Mouse (Mus musculus) CH12.LX (cell line): ENCODE measurements around the gene Bbs7. TPM values are rescaled to one million over a fixed set of nuclear protein-coding genes. Genes with fewer than 3 reads are reported as not detected.

ENCODE experiments used
- DNase-seq: peaks from one replicate; pipeline ENCODE4 v3.0.0-alpha.2; 2013; ENCODE audit errors: extremely low read depth
- H3K27ac ChIP-seq: 2 replicates; pipeline ENCODE4 v1.5.1; 2012; ENCODE audit warnings: low read depth, mild to moderate bottlenecking, control low read depth, moderate library complexity; ENCODE audit not compliant: insufficient read depth
- H3K27me3 ChIP-seq: replicated peaks from 2 replicates; pipeline ENCODE3; 2012; ENCODE audit warnings: inconsistent platforms
- H3K36me3 ChIP-seq, 2 experiments: replicated peaks in 1 of 2; 2 replicates each; pipeline versions ENCODE3 to v1.6.1; 2012; ENCODE audit warnings: inconsistent platforms in 1 of 2, low read length in 1 of 2, mild to moderate bottlenecking in 1 of 2, mixed read lengths in 1 of 2, moderate library complexity in 1 of 2; ENCODE audit not compliant: control insufficient read depth in 1 of 2, insufficient read depth in 1 of 2
- H3K4me1 ChIP-seq, 2 experiments: 2 replicates each; pipeline ENCODE4 v1.6.1; 2012; ENCODE audit warnings: inconsistent platforms in 1 of 2, moderate library complexity in 1 of 2; ENCODE audit not compliant: insufficient read depth in 2 of 2, control insufficient read depth in 1 of 2
- H3K4me2 ChIP-seq: 2 replicates; pipeline ENCODE4 v1.6.1; 2012; ENCODE audit warnings: low read depth, mild to moderate bottlenecking, control low read depth; ENCODE audit not compliant: poor library complexity, insufficient read depth, severe bottlenecking
- H3K4me3 ChIP-seq, 3 experiments: fragments of 150-350 bp in 1 of 3; sonication (generic) in 1 of 3; replicated peaks in 1 of 3; 2 replicates each; pipeline versions ENCODE3 to v1.5.1; 2011 to 2012; ENCODE audit warnings: low read depth in 2 of 3, low read length in 2 of 3, mild to moderate bottlenecking in 2 of 3, moderate library complexity in 2 of 3, control low read depth in 1 of 3, improper control_type of control experiment in 1 of 3, inconsistent platforms in 1 of 3, mixed read lengths in 1 of 3; ENCODE audit not compliant: poor library complexity in 1 of 3
- H3K79me2 ChIP-seq: replicated peaks from 2 replicates; pipeline ENCODE4 v1.6.1; 2012; ENCODE audit warnings: mild to moderate bottlenecking, moderate library complexity; ENCODE audit not compliant: control insufficient read depth, poor library complexity, insufficient read depth, severe bottlenecking; ENCODE audit errors: extremely low read depth
- H3K9ac ChIP-seq: 2 replicates; pipeline ENCODE4 v1.6.1; 2012; ENCODE audit warnings: low read depth, mild to moderate bottlenecking, control low read depth, moderate library complexity; ENCODE audit not compliant: insufficient read depth
- H3K9me3 ChIP-seq: replicated peaks from 2 replicates; pipeline ENCODE3; 2012; ENCODE audit warnings: low read length, inconsistent platforms, mixed read lengths
- CHD1 ChIP-seq: IDR thresholded peaks from 2 replicates; pipeline ENCODE4 v1.6.1; 2012; ENCODE audit warnings: low read depth, low read length, improper control_type of control experiment, inconsistent platforms
- CHD2 ChIP-seq: IDR thresholded peaks from 2 replicates; pipeline ENCODE4 v1.6.1; 2011; ENCODE audit warnings: low read length, improper control_type of control experiment
- CTCF ChIP-seq, 2 experiments: IDR thresholded peaks in 1 of 2; conservative IDR thresholded peaks in 1 of 2; 2 replicates each; pipeline ENCODE4 v1.5.1; 2011 to 2012; ENCODE audit warnings: low read depth in 2 of 2, low read length in 2 of 2, improper control_type of control experiment in 1 of 2, inconsistent platforms in 1 of 2, mild to moderate bottlenecking in 1 of 2, moderate library complexity in 1 of 2
- E2F4 ChIP-seq: IDR thresholded peaks from 2 replicates; pipeline ENCODE4 v1.6.1; 2011; ENCODE audit warnings: low read depth, low read length, improper control_type of control experiment; ENCODE audit not compliant: insufficient replicate concordance
- ELF1 ChIP-seq: IDR thresholded peaks from 2 replicates; pipeline ENCODE4 v1.6.1; 2014; ENCODE audit warnings: low read depth, mild to moderate bottlenecking, inconsistent platforms, low read length, improper control_type of control experiment
- EP300 ChIP-seq: IDR thresholded peaks from 2 replicates; pipeline ENCODE4 v1.6.1; 2011; ENCODE audit warnings: low read length, improper control_type of control experiment
- ETS1 ChIP-seq: conservative IDR thresholded peaks from 2 replicates; pipeline ENCODE4 v1.6.1; 2012; ENCODE audit warnings: low read depth, mild to moderate bottlenecking, inconsistent platforms, low read length, improper control_type of control experiment, moderate library complexity
- GABPA ChIP-seq: IDR thresholded peaks from 2 replicates; pipeline ENCODE4 v1.6.1; 2012; ENCODE audit warnings: low read depth, low read length, improper control_type of control experiment, inconsistent platforms; ENCODE audit not compliant: insufficient replicate concordance
- HCFC1 ChIP-seq: IDR thresholded peaks from 2 replicates; pipeline ENCODE4 v1.6.1; 2012; ENCODE audit warnings: low read depth, mild to moderate bottlenecking, inconsistent platforms, low read length, improper control_type of control experiment
- IRF4 ChIP-seq: IDR thresholded peaks from 2 replicates; pipeline ENCODE4 v1.6.1; 2014; ENCODE audit warnings: low read depth, mild to moderate bottlenecking, inconsistent platforms, low read length, improper control_type of control experiment
- JUN ChIP-seq: IDR thresholded peaks from 2 replicates; pipeline ENCODE4 v1.6.1; 2011; ENCODE audit warnings: low read depth, mild to moderate bottlenecking, low read length, improper control_type of control experiment, moderate library complexity; ENCODE audit not compliant: insufficient read depth
- MAX ChIP-seq: IDR thresholded peaks from 2 replicates; pipeline ENCODE4 v1.6.1; 2011; ENCODE audit warnings: low read length, improper control_type of control experiment
- PAX5 ChIP-seq: IDR thresholded peaks from 2 replicates; pipeline ENCODE4 v1.6.1; 2012; ENCODE audit warnings: low read length, inconsistent platforms, mixed read lengths
- POLR2A ChIP-seq: IDR thresholded peaks from 2 replicates; pipeline ENCODE4 v1.6.1; 2011; ENCODE audit warnings: low read depth, mild to moderate bottlenecking, improper control_type of control experiment, low read length
- RAD21 ChIP-seq: IDR thresholded peaks from 2 replicates; pipeline ENCODE4 v1.6.1; 2011; ENCODE audit warnings: low read depth, mild to moderate bottlenecking, low read length, improper control_type of control experiment, moderate library complexity
- SIN3A ChIP-seq: IDR thresholded peaks from 2 replicates; pipeline ENCODE4 v1.6.1; 2012; ENCODE audit warnings: low read length, improper control_type of control experiment, inconsistent platforms
- SMC3 ChIP-seq: IDR thresholded peaks from 2 replicates; pipeline ENCODE4 v1.6.1; 2011; ENCODE audit warnings: low read depth, low read length, improper control_type of control experiment
- ZC3H11A ChIP-seq: IDR thresholded peaks from 2 replicates; pipeline ENCODE4 v1.6.1; 2012; ENCODE audit warnings: low read depth, mild to moderate bottlenecking, inconsistent platforms, low read length, improper control_type of control experiment
- ZMIZ1 ChIP-seq: IDR thresholded peaks from 2 replicates; pipeline ENCODE4 v1.6.1; 2012; ENCODE audit warnings: low read depth, mild to moderate bottlenecking, inconsistent platforms, low read length, improper control_type of control experiment
- ZNF384 ChIP-seq: IDR thresholded peaks from 2 replicates; pipeline ENCODE4 v1.6.1; 2012; ENCODE audit warnings: low read depth, low read length, improper control_type of control experiment, inconsistent platforms
- dilution Hi-C: fragments of 300-500 bp; cut with MboI; formaldehyde crosslinking; loops from 2 replicates; pipeline ENCODE4 v1.14.3; 2020; ENCODE audit warnings: low sequenced_read_pairs; ENCODE audit not compliant: extremely low pct_unique_long_range_greater_than_20kb, extremely low pct_ligation_motif_present
- in situ Hi-C: fragments of 300-500 bp; cut with MboI; formaldehyde crosslinking; loops from 3 replicates; pipeline ENCODE4 v1.14.3; 2019; ENCODE audit warnings: low sequenced_read_pairs, low pct_ligation_motif_present, low pct_unique_long_range_greater_than_20kb, mixed read lengths
- polyA plus RNA-seq: library from polyadenylated mRNA; unstranded; fragments of >175 nt; gene quantifications from 2 replicates; pipeline ENCODE4 v1.2.1, GENCODE M21; 2012; ENCODE audit warnings: low read depth; ENCODE audit not compliant: insufficient read length
- total RNA-seq, 2 experiments: library from RNA; depleted of rRNA; stranded (reverse); fragments of 300-350 nt in 1 of 2; fragments of >200 nt in 1 of 2; gene quantifications; 2 replicates each; pipeline ENCODE4 v1.2.3; 2012 to 2014

The Bbs7 gene
- total and polyA plus RNA-seq, 3 experiments: 1.6 to 6.6 (median 3.3) TPM

DNA sequence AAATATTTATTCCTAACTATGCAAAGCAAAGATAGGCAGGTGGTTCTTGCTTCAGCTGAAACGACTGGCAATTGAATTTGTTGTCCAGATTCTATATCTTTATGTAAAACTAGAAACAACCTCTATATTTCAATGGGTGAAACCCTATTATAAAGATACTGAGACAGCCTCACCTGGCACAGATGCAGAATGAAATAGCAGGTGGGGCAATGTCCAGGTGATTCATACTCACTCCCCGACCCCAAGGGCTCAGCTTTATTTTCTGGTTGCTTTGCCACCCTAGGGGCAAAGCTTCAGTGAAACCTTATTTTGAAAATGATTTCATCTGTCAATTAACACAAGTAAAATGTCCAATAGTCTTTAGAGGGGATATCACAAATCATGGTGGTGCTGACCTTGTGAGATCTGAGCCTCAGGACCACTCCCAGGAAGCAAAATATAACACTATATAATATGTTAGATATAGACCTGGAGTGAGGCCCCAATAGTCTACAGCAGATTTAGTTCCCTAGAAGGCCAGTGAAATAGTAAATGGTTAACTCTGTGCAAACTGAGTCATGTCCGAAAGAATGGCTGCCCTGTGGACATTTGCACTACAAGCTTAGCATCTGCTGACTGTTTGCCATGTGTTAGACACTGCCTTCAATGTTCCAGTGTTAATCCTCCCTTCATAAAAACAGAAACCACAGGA lies 31.4 kb upstream of the Bbs7 start:
- dilution Hi-C loops (no loop called here), in situ Hi-C loops (loop anchor here (10.0 to 25.0 kb wide), 2 partner anchors 193 to 560 kb away; no protein-coding TSS in a partner anchor)
- no peaks in the 10 kb centered on the region for H3K36me3 ChIP-seq
- no peaks in the 10 kb centered on the region for H3K9me3 ChIP-seq
- H3K79me2 ChIP-seq: no peaks in the 10 kb centered on the region
- DNase-seq: no peak
- H3K27me3 ChIP-seq: no peaks in the 10 kb centered on the region
- H3K4me1 ChIP-seq: 0 out of 4 replicates have a peak, but pooled peaks cover 0 to 2% of the 10 kb centered on the region in 2 experiments
- no peak overlapping the region for H3K27ac ChIP-seq
- TF ChIP-seq RAD21 (no peak), SIN3A (no peak)
- H3K4me2 ChIP-seq: no peak overlapping the region
- no peak overlapping the region for H3K4me3 ChIP-seq
- H3K9ac ChIP-seq: no peak overlapping the region

DNA sequence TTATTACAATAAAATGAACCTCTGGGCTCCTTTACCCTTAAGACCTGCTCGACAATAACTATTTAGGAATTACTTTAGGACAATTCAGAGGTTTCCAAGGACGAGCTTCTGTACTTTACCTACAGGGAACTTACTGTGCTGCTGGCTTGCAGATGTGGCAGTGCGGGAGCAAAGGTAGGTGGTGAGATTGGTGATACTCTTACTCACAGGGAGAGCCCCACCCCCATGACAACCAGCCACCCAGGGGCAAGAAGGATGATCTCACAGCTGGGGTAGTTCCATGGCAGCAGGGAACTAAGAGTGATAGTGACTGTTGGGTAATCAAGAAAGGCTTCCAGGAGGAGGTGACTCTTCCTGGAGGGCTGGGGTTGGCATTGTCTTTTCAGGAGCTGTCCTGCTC lies 30.1 kb upstream of the Bbs7 start:
- TF ChIP-seq CTCF (conservative IDR thresholded peaks at IDR 0.05 in 1 of 2, IDR thresholded peaks at IDR 0.05 in 1 of 2; ENCODE audit: low read depth in 2 of 2, low read length in 2 of 2): no peak
- no peak for TF ChIP-seq ZNF384
- no peak for TF ChIP-seq CHD2
- TF ChIP-seq CHD1: no peak
- TF ChIP-seq ZMIZ1: no peak
- no peak for TF ChIP-seq ELF1
- no peak for TF ChIP-seq ETS1
- TF ChIP-seq POLR2A: no peak
- no peak for TF ChIP-seq EP300
- no peak for TF ChIP-seq PAX5
- Histone ChIP-seq H3K36me3 (no peaks in the 10 kb centered on the region), H3K4me1 (0 out of 4 replicates have a peak, but pooled peaks cover 0 to 2% of the 10 kb centered on the region in 2 experiments), H3K4me3 (no peak overlapping the region), H3K27ac (no peak overlapping the region), H3K4me2 (no peak overlapping the region), H3K9me3 (no peaks in the 10 kb centered on the region), H3K9ac (no peak overlapping the region), H3K27me3 (no peaks in the 10 kb centered on the region), H3K79me2 (no peaks in the 10 kb centered on the region)
- dilution Hi-C loops: no loop called here
- in situ Hi-C loops: loop anchor here (10.0 to 25.0 kb wide), 2 partner anchors 194 to 561 kb away; no protein-coding TSS in a partner anchor
- no peak for DNase-seq

DNA sequence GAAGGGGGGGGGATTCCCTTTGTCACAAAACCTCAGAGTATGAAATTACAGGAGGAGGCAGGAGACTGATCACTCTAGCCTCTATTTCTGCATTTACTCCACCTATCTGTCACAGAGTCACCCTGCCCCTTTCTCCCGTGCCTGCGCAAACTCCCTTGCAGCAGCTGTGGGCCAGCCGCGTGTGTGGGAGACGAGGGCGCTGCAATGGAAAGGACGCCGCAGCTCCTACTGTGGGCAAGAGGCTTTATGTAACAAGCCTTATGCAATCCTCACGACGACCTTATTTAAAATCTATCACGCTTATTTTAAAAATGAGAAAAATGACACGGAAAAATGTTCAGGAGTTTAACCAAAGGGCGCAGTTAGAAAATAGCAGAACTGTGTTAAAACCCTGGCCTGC lies 29.5 kb upstream of the Bbs7 start:
- H3K9me3 ChIP-seq: no peaks in the 10 kb centered on the region
- H3K79me2 ChIP-seq: no peaks in the 10 kb centered on the region
- dilution Hi-C loops (no loop called here), in situ Hi-C loops (loop anchor here (10.0 to 25.0 kb wide), 2 partner anchors 195 to 562 kb away; no protein-coding TSS in a partner anchor)
- no peak overlapping the region for H3K4me3 ChIP-seq
- TF ChIP-seq RAD21: no peak
- TF ChIP-seq HCFC1: no peak
- TF ChIP-seq CHD2: no peak
- no peak for TF ChIP-seq E2F4
- TF ChIP-seq GABPA: no peak
- no peak for TF ChIP-seq IRF4
- TF ChIP-seq JUN: no peak
- no peak for TF ChIP-seq ETS1
- no peak for TF ChIP-seq ZC3H11A
- TF ChIP-seq MAX: no peak
- TF ChIP-seq SMC3: no peak
- no peaks in the 10 kb centered on the region for H3K36me3 ChIP-seq
- no peak overlapping the region for H3K9ac ChIP-seq
- H3K27ac ChIP-seq: no peak overlapping the region
- 0 out of 4 replicates have a peak, but pooled peaks cover 0 to 2% of the 10 kb centered on the region in 2 experiments for H3K4me1 ChIP-seq
- no peaks in the 10 kb centered on the region for H3K27me3 ChIP-seq
- no peak for DNase-seq
- H3K4me2 ChIP-seq: no peak overlapping the region
